Comparison of ENCODE assay signal across 17 mouse cellular contexts in the genomic region with DNA sequence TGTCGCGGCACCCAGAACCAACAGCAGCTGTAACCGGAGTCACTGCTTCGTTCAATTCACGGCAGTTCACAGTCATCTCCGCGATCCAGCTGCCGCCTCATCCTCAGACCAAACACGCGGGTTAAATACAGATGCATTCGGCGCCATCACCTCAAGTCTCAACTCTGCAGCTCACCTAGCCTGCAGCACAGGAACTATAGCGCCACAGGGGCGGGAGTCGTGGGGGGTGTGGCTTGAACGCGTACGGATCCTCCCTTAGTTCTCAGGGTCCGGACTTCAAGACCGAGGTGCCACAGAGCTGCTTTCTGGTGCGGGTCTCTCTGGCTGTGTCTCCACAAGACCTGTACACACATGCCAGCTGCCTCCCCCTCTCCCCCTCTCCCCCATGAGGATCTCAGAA. TPM values are rescaled to one million over a fixed set of nuclear protein-coding genes. Genes with fewer than 3 reads are reported as not detected.
DNase-seq lines count a peak whose midpoint lies in the region; ATAC-seq and TF ChIP-seq lines count a peak whose summit lies in the region.
"Had no signal": no experiment of that assay in that cellular context is flagged by ENCODE, and none has a peak within 500 bp of the region (broad histone marks: within the 10 kb centered on the region; RNA-seq: fewer than 3 reads in every experiment).

No protein-coding gene starts in this region.

- in situ Hi-C loops in ES-E14 (cut with MboI; ENCODE audit: low sequenced_read_pairs in 2 of 2, unreplicated experiment in 2 of 2) = no loop called here

- no peak overlapping the region for H3K9ac ChIP-seq in heart, embryonic 15.5 days
- H3K9ac ChIP-seq in ES-E14 (ENCODE audit: insufficient read depth, low read depth, low read length, poor library complexity, severe bottlenecking) = 0 out of 2 replicates have a peak overlapping the region, but pooled peaks have one; percentile 7
- H3K9ac ChIP-seq in intestine, embryonic 16.5 days (ENCODE audit: low read depth, low read length) = no peak overlapping the region; the same call in 1 of the 2 replicates
- H3K9ac ChIP-seq: hindbrain, embryonic 13.5 days; liver, embryonic 12.5 days had no signal

- no peaks in the 10 kb centered on the region; the same call in 1 of the 2 replicates for H3K9me3 ChIP-seq in heart, embryonic 15.5 days (replicated peaks)
- H3K9me3 ChIP-seq in E14TG2a.4 (ENCODE audit: low read length) (peaks cover 7% of the 10 kb centered on the region), ES-E14 (ENCODE audit: control insufficient read depth, insufficient read depth, low read depth, low read length) (no peaks in the 10 kb centered on the region)
- H3K9me3 ChIP-seq in intestine, embryonic 16.5 days (ENCODE audit: control insufficient read depth, low read length) = no peaks in the 10 kb centered on the region

- peak overlapping the region; percentile 32; the same call in 1 of the 2 replicates for H3K4me2 ChIP-seq in heart, embryonic 15.5 days
- peak overlapping the region; percentile 19; the same call in 1 of the 2 replicates for H3K4me2 ChIP-seq in intestine, embryonic 16.5 days (ENCODE audit: low read depth, low read length)
- H3K4me2 ChIP-seq: hindbrain, embryonic 13.5 days; liver, embryonic 12.5 days had no signal

- no peak for DNase-seq in heart, postnatal 25 days (ENCODE audit: low spot score)
- no peak for DNase-seq in ES-E14 (ENCODE audit: low read depth, low spot score)
- DNase-seq in retina, embryonic 14.5 days (ENCODE audit: low spot score) = no peak
- DNase-seq in layer of hippocampus, adult 18-20 months (ENCODE audit: low spot score in 2 of 2) = no peak
- DNase-seq: cerebellum, postnatal 25 days; gastrocnemius, postnatal 25 days; kidney, adult 8-10 months; lung, postnatal 10 days; right cerebral cortex, postnatal 4 days had no signal

- H3K4me1 ChIP-seq in heart, embryonic 15.5 days (replicated peaks) = peaks cover 10% of the 10 kb centered on the region
- H3K4me1 ChIP-seq in E14TG2a.4 (replicated peaks; ENCODE audit: low read depth, low read length) (peaks cover 20% of the 10 kb centered on the region), ES-E14 (ENCODE audit: control insufficient read depth in 2 of 2, insufficient read depth in 2 of 2, low read length in 2 of 2, poor library complexity in 1 of 2) (peaks cover 0 to 3% of the 10 kb centered on the region in 2 experiments; a peak in 1 of 4 replicates)
- no peaks in the 10 kb centered on the region for H3K4me1 ChIP-seq in intestine, embryonic 16.5 days (ENCODE audit: control insufficient read depth, insufficient read depth, low read length)
- H3K4me1 ChIP-seq: hindbrain, embryonic 13.5 days had no signal

- H3K4me3 ChIP-seq in heart, embryonic 15.5 days = no peak overlapping the region
- H3K4me3 ChIP-seq in E14TG2a.4 (replicated peaks; ENCODE audit: low read length) = peak overlapping the region; percentile 60
- H3K4me3 ChIP-seq in ES-E14 (ENCODE audit: insufficient read depth in 1 of 2, low read depth in 1 of 2, low read length in 2 of 2, poor library complexity in 1 of 2, severe bottlenecking in 1 of 2) = peak overlapping the region in 1 of 2 experiments; percentile 33; a peak in 1 of 4 replicates
- no peak overlapping the region for H3K4me3 ChIP-seq in intestine, embryonic 16.5 days (ENCODE audit: low read length)
- H3K4me3 ChIP-seq: forebrain, embryonic 10.5 days; hindbrain, embryonic 13.5 days; layer of hippocampus, adult 2 months; liver, embryonic 12.5 days had no signal

- intact Hi-C loops in heart, postnatal 25 days (cut with DNase I) = no loop called here

- H3K27me3 ChIP-seq in heart, embryonic 15.5 days = no peaks in the 10 kb centered on the region
- H3K27me3 ChIP-seq in E14TG2a.4 (ENCODE audit: insufficient read depth, low read length) = 0 out of 2 replicates have a peak, but pooled peaks cover 2% of the 10 kb centered on the region
- H3K27me3 ChIP-seq in intestine, embryonic 16.5 days (replicated peaks; ENCODE audit: control insufficient read depth, insufficient read depth, low read length) = no peaks in the 10 kb centered on the region
- H3K27me3 ChIP-seq: hindbrain, embryonic 13.5 days; liver, embryonic 12.5 days had no signal

- no peak for TF ChIP-seq CTCF in E14TG2a.4 (conservative IDR thresholded peaks at IDR 0.05; ENCODE audit: low read length)

- no peak for ATAC-seq in heart, embryonic 15.5 days (replicated peaks; ENCODE audit: insufficient number of reproducible peaks, insufficient read depth, low FRiP score, low read depth)
- no peak for ATAC-seq in intestine, embryonic 16.5 days
- no peak for ATAC-seq in monocyte, adult 5-6 weeks (replicated peaks; ENCODE audit: insufficient number of reproducible peaks, low FRiP score, low TSS enrichment, poor library complexity, severe bottlenecking)
- ATAC-seq: liver, embryonic 12.5 days had no signal

- H3K27ac ChIP-seq in heart, embryonic 15.5 days = no peak overlapping the region
- H3K27ac ChIP-seq in ES-E14 (ENCODE audit: insufficient read depth, low read depth, low read length, poor library complexity, severe bottlenecking) = no peak overlapping the region
- no peak overlapping the region for H3K27ac ChIP-seq in intestine, embryonic 16.5 days (ENCODE audit: low read length)
- H3K27ac ChIP-seq: forebrain, embryonic 10.5 days; hindbrain, embryonic 13.5 days; layer of hippocampus, adult 2 months; liver, embryonic 12.5 days had no signal

- WGBS in heart, embryonic 15.5 days = 34% methylated on average over 21 of the region's 21 CpGs
- WGBS in intestine, embryonic 16.5 days = 46% methylated on average over 21 of the region's 21 CpGs

- no peaks in the 10 kb centered on the region for H3K36me3 ChIP-seq in heart, embryonic 15.5 days
- H3K36me3 ChIP-seq in E14TG2a.4 (ENCODE audit: insufficient read depth, low read length) (no peaks in the 10 kb centered on the region), ES-E14 (ENCODE audit: control insufficient read depth, insufficient read depth, low read length, poor library complexity, severe bottlenecking) (no peaks in the 10 kb centered on the region)
- H3K36me3 ChIP-seq in intestine, embryonic 16.5 days (ENCODE audit: control insufficient read depth, insufficient read depth, low read length) = no peaks in the 10 kb centered on the region
- H3K36me3 ChIP-seq: forebrain, embryonic 10.5 days; hindbrain, embryonic 13.5 days; liver, embryonic 12.5 days had no signal

TF ChIP-seq in ES-E14, 5 proteins besides CTCF, POLR2A, EP300 and RAD21:
- no peak for TF ChIP-seq ZC3H11A (IDR thresholded peaks at IDR 0.05; ENCODE audit: borderline replicate concordance, low read depth, low read length)
- no peak for TF ChIP-seq CHD2 (IDR thresholded peaks at IDR 0.05; ENCODE audit: low read depth, low read length)
- TF ChIP-seq ZNF384 (IDR thresholded peaks at IDR 0.05; ENCODE audit: low read depth, low read length) = no peak
TF ChIP-seq in ES-E14: peak in this region for 0.

RNA-seq across cellular contexts. Expression of gene Zdhhc18, which starts 4.3 kb away (rescaled TPM):
- polyA plus RNA-seq in heart, embryonic 15.5 days (2015; fragmentation: Nextera tagmentation; extraction: Ambion mirVana) = 4.6 and 9.4 TPM in 2 replicates
- 10 to 100 TPM; 18.7 to 20.1 TPM for total RNA-seq in heart, postnatal 25 days (2021)
- total RNA-seq in ES-E14 (2012; rRNA removed) = 39.0 and 55.8 TPM in 2 replicates
- polyA plus RNA-seq in intestine, embryonic 16.5 days (2015; fragmentation: Nextera tagmentation; extraction: Ambion mirVana) = 1.3 and 1.6 TPM in 2 replicates
- total RNA-seq in monocyte, adult 5-6 weeks (2017) = 12.8 to 48.9 TPM (median 20.8 TPM) in 3 replicates
- total RNA-seq in layer of hippocampus, adult 18-20 months (2021) = 10 to 100 TPM; 32.3 to 33.8 TPM

RNA-seq across cellular contexts. Expression of gene Pigv, which starts 26.8 kb away (rescaled TPM):
- polyA plus RNA-seq in heart, embryonic 15.5 days (2015; fragmentation: Nextera tagmentation; extraction: Ambion mirVana) = 11.8 and 14.6 TPM in 2 replicates
- 10 to 100 TPM; 10.6 to 11.2 TPM for total RNA-seq in heart, postnatal 25 days (2021)
- 11.6 and 14.5 TPM in 2 replicates for total RNA-seq in ES-E14 (2012; rRNA removed)
- polyA plus RNA-seq in intestine, embryonic 16.5 days (2015; fragmentation: Nextera tagmentation; extraction: Ambion mirVana) = 16.6 and 18.5 TPM in 2 replicates
- total RNA-seq in monocyte, adult 5-6 weeks (2017) = 3.5 to 16.0 TPM (median 5.7 TPM) in 3 replicates
- total RNA-seq in layer of hippocampus, adult 18-20 months (2021) = 10 to 100 TPM in 1 of 2 experiments, 1 to 10 TPM in 1; 9.4 to 12.3 TPM

RNA-seq across cellular contexts. Expression of gene Sfn, which starts 43.7 kb away (rescaled TPM):
- 3.0 and 25.1 TPM in 2 replicates for polyA plus RNA-seq in heart, embryonic 15.5 days (2015; fragmentation: Nextera tagmentation; extraction: Ambion mirVana)
- 1 to 10 TPM; 1.5 TPM for total RNA-seq in heart, postnatal 25 days (2021)
- total RNA-seq in ES-E14 (2012; rRNA removed) = 35.8 and 46.6 TPM in 2 replicates
- 50.1 and 59.9 TPM in 2 replicates for polyA plus RNA-seq in intestine, embryonic 16.5 days (2015; fragmentation: Nextera tagmentation; extraction: Ambion mirVana)
- total RNA-seq in monocyte, adult 5-6 weeks (2017) = 6.3 to 20.1 TPM (median 7.1 TPM) in 3 replicates
- 1 to 10 TPM; 2.7 to 3.2 TPM for total RNA-seq in layer of hippocampus, adult 18-20 months (2021)
